Mouse (Mus musculus): ENCODE data around the gene Rnf220. TPM values are rescaled to one million over a fixed set of nuclear protein-coding genes. Genes with fewer than 3 reads are reported as not detected.
"Not testable (repeated sequence)": the region's sequence is repeated elsewhere in the genome, so short reads cannot be mapped to it uniquely, and the experiment has no call there.

Rnf220 gene
- total and polyA plus RNA-seq, 3 experiments = 64.4 to 117 (median 86.8) TPM

- DNase-seq (ENCODE audit: extremely low read depth) = no peak
- Histone ChIP-seq H3K4me2 (ENCODE audit: insufficient read depth, low read depth, poor library complexity, severe bottlenecking) (no peak overlapping the region), H3K9ac (ENCODE audit: insufficient read depth, low read depth) (no peak overlapping the region), H3K4me3 (replicated peaks in 1 of 3; ENCODE audit: low read depth in 2 of 3, low read length in 2 of 3, poor library complexity in 1 of 3) (no peak overlapping the region), H3K79me2 (replicated peaks; ENCODE audit: control insufficient read depth, extremely low read depth, insufficient read depth, poor library complexity, severe bottlenecking) (no peaks in the 10 kb centered on the region), H3K36me3 (replicated peaks in 1 of 2; ENCODE audit: control insufficient read depth in 1 of 2, insufficient read depth in 1 of 2, low read length in 1 of 2) (no peaks in the 10 kb centered on the region), H3K4me1 (ENCODE audit: control insufficient read depth in 1 of 2, insufficient read depth in 2 of 2) (peaks cover 9 to 10% of the 10 kb centered on the region in 2 experiments), H3K9me3 (replicated peaks; ENCODE audit: low read length) (no peaks in the 10 kb centered on the region), H3K27me3 (replicated peaks) (no peaks in the 10 kb centered on the region), H3K27ac (ENCODE audit: insufficient read depth, low read depth) (no peak overlapping the region)
- TF ChIP-seq UBTF (IDR thresholded peaks at IDR 0.05; ENCODE audit: low read depth, low read length) (no peak), NELFE (IDR thresholded peaks at IDR 0.05; ENCODE audit: low read depth, low read length) (no peak), CTCF (conservative IDR thresholded peaks at IDR 0.05 in 1 of 2, IDR thresholded peaks at IDR 0.05 in 1 of 2; ENCODE audit: low read depth in 2 of 2, low read length in 2 of 2) (peak in 1 of 2 experiments; percentile 47; a peak in 2 of 4 replicates)
- dilution Hi-C loops (cut with MboI; ENCODE audit: extremely low pct_ligation_motif_present, extremely low pct_unique_long_range_greater_than_20kb, low sequenced_read_pairs) = no loop called here
- in situ Hi-C loops (cut with MboI; ENCODE audit: low pct_ligation_motif_present, low pct_unique_long_range_greater_than_20kb, low sequenced_read_pairs) = no loop called here
Observed at GRCm38 (mm10) chr4:117261222-117261621, 235.6 kb downstream of the Rnf220 start.

GRCm38 (mm10) chr4:117259909-117260308 is 236.9 kb downstream of the Rnf220 start:
- H3K9ac ChIP-seq (ENCODE audit: insufficient read depth, low read depth); H3K27ac ChIP-seq (ENCODE audit: insufficient read depth, low read depth); H3K4me3 ChIP-seq (replicated peaks in 1 of 3; ENCODE audit: low read depth in 2 of 3, low read length in 2 of 3, poor library complexity in 1 of 3); H3K36me3 ChIP-seq (replicated peaks in 1 of 2; ENCODE audit: control insufficient read depth in 1 of 2, insufficient read depth in 1 of 2, low read length in 1 of 2); H3K27me3 ChIP-seq (replicated peaks); H3K4me2 ChIP-seq (ENCODE audit: insufficient read depth, low read depth, poor library complexity, severe bottlenecking); DNase-seq (ENCODE audit: extremely low read depth); H3K9me3 ChIP-seq (replicated peaks; ENCODE audit: low read length); dilution Hi-C loops (cut with MboI; ENCODE audit: extremely low pct_ligation_motif_present, extremely low pct_unique_long_range_greater_than_20kb, low sequenced_read_pairs); H3K79me2 ChIP-seq (replicated peaks; ENCODE audit: control insufficient read depth, extremely low read depth, insufficient read depth, poor library complexity, severe bottlenecking): not testable (repeated sequence)
- in situ Hi-C loops (cut with MboI; ENCODE audit: low pct_ligation_motif_present, low pct_unique_long_range_greater_than_20kb, low sequenced_read_pairs) = loop anchor here (5.0 kb wide), 1 partner anchor 43 kb away; no protein-coding TSS in a partner anchor
- TF ChIP-seq CTCF (conservative IDR thresholded peaks at IDR 0.05 in 1 of 2, IDR thresholded peaks at IDR 0.05 in 1 of 2; ENCODE audit: low read depth in 2 of 2, low read length in 2 of 2) = peak in 1 of 2 experiments; percentile 38; a peak in 2 of 4 replicates
- H3K4me1 ChIP-seq (ENCODE audit: control insufficient read depth in 1 of 2, insufficient read depth in 2 of 2) = peaks cover 8 to 10% of the 10 kb centered on the region in 2 experiments

- no peaks in the 10 kb centered on the region for H3K79me2 ChIP-seq (replicated peaks; ENCODE audit: control insufficient read depth, extremely low read depth, insufficient read depth, poor library complexity, severe bottlenecking)
- peaks cover 5 to 43% of the 10 kb centered on the region in 2 experiments for H3K4me1 ChIP-seq (ENCODE audit: control insufficient read depth in 1 of 2, insufficient read depth in 2 of 2)
- H3K4me2 ChIP-seq (ENCODE audit: insufficient read depth, low read depth, poor library complexity, severe bottlenecking) = no peak overlapping the region
- no peaks in the 10 kb centered on the region for H3K9me3 ChIP-seq (replicated peaks; ENCODE audit: low read length)
- H3K36me3 ChIP-seq (replicated peaks in 1 of 2; ENCODE audit: control insufficient read depth in 1 of 2, insufficient read depth in 1 of 2, low read length in 1 of 2) = no peaks in the 10 kb centered on the region
- TF ChIP-seq ZKSCAN1 (IDR thresholded peaks at IDR 0.05; ENCODE audit: borderline replicate concordance, low read depth, low read length) = no peak
- no peak overlapping the region for H3K27ac ChIP-seq (ENCODE audit: insufficient read depth, low read depth)
- peaks cover 5% of the 10 kb centered on the region for H3K27me3 ChIP-seq (replicated peaks)
- no peak overlapping the region for H3K4me3 ChIP-seq (replicated peaks in 1 of 3; ENCODE audit: low read depth in 2 of 3, low read length in 2 of 3, poor library complexity in 1 of 3)
- H3K9ac ChIP-seq (ENCODE audit: insufficient read depth, low read depth) = no peak overlapping the region
- no peak for DNase-seq (ENCODE audit: extremely low read depth)
- in situ Hi-C loops (cut with MboI; ENCODE audit: low pct_ligation_motif_present, low pct_unique_long_range_greater_than_20kb, low sequenced_read_pairs) = loop anchor here (5.0 kb wide), 1 partner anchor 37 kb away; no protein-coding TSS in a partner anchor
- dilution Hi-C loops (cut with MboI; ENCODE audit: extremely low pct_ligation_motif_present, extremely low pct_unique_long_range_greater_than_20kb, low sequenced_read_pairs) = no loop called here
Observed at GRCm38 (mm10) chr4:117254672-117255071, 242.2 kb downstream of the Rnf220 start.

GRCm38 (mm10) chr4:117254017-117254627 is 242.7 kb downstream of the Rnf220 start:
- H3K4me2 ChIP-seq (ENCODE audit: insufficient read depth, low read depth, poor library complexity, severe bottlenecking) = no peak overlapping the region
- H3K9ac ChIP-seq (ENCODE audit: insufficient read depth, low read depth) = no peak overlapping the region
- no peak for DNase-seq (ENCODE audit: extremely low read depth)
- H3K27ac ChIP-seq (ENCODE audit: insufficient read depth, low read depth) = no peak overlapping the region
- peaks cover 5% of the 10 kb centered on the region for H3K27me3 ChIP-seq (replicated peaks)
- H3K4me3 ChIP-seq (replicated peaks in 1 of 3; ENCODE audit: low read depth in 2 of 3, low read length in 2 of 3, poor library complexity in 1 of 3) = no peak overlapping the region
- dilution Hi-C loops (cut with MboI; ENCODE audit: extremely low pct_ligation_motif_present, extremely low pct_unique_long_range_greater_than_20kb, low sequenced_read_pairs) (no loop called here), in situ Hi-C loops (cut with MboI; ENCODE audit: low pct_ligation_motif_present, low pct_unique_long_range_greater_than_20kb, low sequenced_read_pairs) (no loop called here)
- TF ChIP-seq MAX (IDR thresholded peaks at IDR 0.05; ENCODE audit: low read length) = no peak
- no peak for TF ChIP-seq USF1 (IDR thresholded peaks at IDR 0.05; ENCODE audit: low read depth, low read length)
- TF ChIP-seq ETS1 (conservative IDR thresholded peaks at IDR 0.05; ENCODE audit: low read depth, low read length) = no peak
- no peak for TF ChIP-seq UBTF (IDR thresholded peaks at IDR 0.05; ENCODE audit: low read depth, low read length)
- no peak for TF ChIP-seq ZNF384 (IDR thresholded peaks at IDR 0.05; ENCODE audit: low read depth, low read length)
- TF ChIP-seq TCF12 (IDR thresholded peaks at IDR 0.05; ENCODE audit: low read depth, low read length) = no peak
- TF ChIP-seq BHLHE40 (IDR thresholded peaks at IDR 0.05; ENCODE audit: low read depth, low read length) = no peak
- TF ChIP-seq EP300 (IDR thresholded peaks at IDR 0.05; ENCODE audit: low read length) = no peak
- TF ChIP-seq RCOR1 (conservative IDR thresholded peaks at IDR 0.05; ENCODE audit: low read depth, low read length) = no peak
- no peak for TF ChIP-seq ELF1 (IDR thresholded peaks at IDR 0.05; ENCODE audit: low read depth, low read length)
- no peaks in the 10 kb centered on the region for H3K36me3 ChIP-seq (replicated peaks in 1 of 2; ENCODE audit: control insufficient read depth in 1 of 2, insufficient read depth in 1 of 2, low read length in 1 of 2)
- no peaks in the 10 kb centered on the region for H3K79me2 ChIP-seq (replicated peaks; ENCODE audit: control insufficient read depth, extremely low read depth, insufficient read depth, poor library complexity, severe bottlenecking)
- H3K9me3 ChIP-seq (replicated peaks; ENCODE audit: low read length) = no peaks in the 10 kb centered on the region
- H3K4me1 ChIP-seq (ENCODE audit: control insufficient read depth in 1 of 2, insufficient read depth in 2 of 2) = peaks cover 5 to 39% of the 10 kb centered on the region in 2 experiments

Measured in CH12.LX (cell line).